Mouse (Mus musculus): ENCODE results near the gene Gm9999. TPM values are rescaled to one million over a fixed set of nuclear protein-coding genes. Genes with fewer than 3 reads are reported as not detected.
"Not testable (repeated sequence)": the region's sequence is repeated elsewhere in the genome, so short reads cannot be mapped to it uniquely, and the experiment has no call there.

Gm9999 gene
- total RNA-seq, 4 experiments from 2014 or later: not detected

DNA sequence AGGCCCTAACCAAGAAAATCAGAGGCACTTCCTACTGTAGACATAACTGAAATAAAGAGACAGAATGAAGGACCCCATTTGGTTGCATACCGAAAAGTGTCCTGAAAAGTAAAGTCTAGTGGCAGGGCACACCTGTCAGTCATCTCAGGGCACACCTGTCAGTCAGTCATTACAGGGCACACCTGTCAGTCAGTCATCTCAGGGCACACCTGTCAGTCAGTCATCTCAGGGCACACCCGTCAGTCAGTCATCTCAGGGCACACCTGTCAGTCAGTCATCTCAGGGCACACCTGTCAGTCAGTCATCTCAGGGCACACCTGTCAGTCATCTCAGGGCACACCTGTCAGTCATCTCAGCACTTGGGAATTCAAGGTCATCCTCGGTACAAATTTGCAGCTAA is 43.5 kb downstream of the Gm9999 start:
- not testable (repeated sequence) for DNase-seq (ENCODE audit: low spot score in 2 of 2)

DNA sequence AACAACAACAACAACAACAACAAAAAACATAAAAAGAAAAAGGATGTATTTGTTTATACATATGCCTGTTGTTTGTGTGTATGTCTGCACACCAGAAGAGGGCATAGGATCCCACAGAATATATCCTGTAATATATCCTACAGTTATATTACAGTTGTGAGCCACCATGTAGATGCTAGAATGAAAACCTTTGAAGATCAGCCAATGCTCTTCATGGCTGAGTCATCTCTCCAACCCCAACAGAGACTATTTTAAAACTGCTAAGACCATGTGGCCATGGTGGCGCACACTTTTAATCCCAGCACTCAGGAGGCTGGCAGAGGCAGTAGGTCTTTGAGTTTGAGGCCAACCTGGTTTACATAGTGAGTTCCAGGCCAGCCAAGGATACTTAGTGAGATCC is 44.1 kb downstream of the Gm9999 start:
- no peak for DNase-seq (ENCODE audit: low spot score in 2 of 2)

DNA sequence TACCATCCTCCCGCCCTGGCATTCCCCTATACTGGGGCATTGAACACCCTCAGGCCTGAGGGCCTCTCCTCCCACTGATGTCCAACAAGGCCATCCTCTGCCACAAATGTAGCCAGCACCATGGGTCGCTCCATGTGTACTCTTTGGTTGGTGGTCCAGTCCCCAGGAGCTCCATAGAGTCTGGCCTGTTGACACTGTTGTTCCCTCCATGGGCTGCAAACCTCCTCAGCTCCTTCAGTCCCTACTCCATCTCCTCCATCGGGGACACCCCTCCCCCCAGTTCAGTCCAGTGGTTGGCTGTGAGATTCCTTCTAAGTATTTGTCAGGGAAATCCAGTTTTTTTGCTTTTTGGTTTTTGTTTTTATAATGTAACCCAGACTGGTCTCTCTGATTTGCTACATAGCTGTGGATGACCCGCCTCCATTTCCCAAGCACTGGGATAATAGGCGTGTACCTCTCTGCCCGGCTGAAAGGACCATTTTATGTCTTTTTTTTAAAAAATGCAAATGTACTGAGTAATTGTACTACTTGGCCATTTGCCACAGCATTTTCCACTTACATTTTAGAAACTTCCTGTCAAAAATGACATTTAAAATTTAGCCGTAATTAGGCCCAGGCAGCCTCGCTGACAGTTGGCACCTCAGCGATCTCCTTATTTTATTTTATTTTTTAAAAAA is 47.3 kb downstream of the Gm9999 start:
- DNase-seq (ENCODE audit: low spot score in 2 of 2): no peak

DNA sequence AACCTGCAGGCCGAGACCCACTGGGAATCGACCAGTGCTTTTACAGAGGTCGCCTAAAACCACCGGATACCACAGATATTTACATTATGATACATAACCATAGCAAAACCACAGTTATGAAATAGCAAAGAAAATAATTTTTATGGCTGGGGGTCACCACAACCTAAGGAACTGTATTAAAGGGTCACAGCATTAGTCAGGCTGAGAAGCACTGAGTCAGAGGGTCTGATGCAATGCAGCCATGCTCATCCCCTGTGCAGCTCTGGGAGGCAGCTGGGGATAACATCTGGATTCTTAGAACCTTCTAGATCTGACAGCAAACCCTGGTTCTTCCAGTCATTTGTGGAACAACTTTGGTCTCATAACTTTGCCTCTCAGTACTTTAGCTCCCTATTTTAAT is 48.0 kb downstream of the Gm9999 start:
- DNase-seq (ENCODE audit: low spot score in 2 of 2): no peak

DNA sequence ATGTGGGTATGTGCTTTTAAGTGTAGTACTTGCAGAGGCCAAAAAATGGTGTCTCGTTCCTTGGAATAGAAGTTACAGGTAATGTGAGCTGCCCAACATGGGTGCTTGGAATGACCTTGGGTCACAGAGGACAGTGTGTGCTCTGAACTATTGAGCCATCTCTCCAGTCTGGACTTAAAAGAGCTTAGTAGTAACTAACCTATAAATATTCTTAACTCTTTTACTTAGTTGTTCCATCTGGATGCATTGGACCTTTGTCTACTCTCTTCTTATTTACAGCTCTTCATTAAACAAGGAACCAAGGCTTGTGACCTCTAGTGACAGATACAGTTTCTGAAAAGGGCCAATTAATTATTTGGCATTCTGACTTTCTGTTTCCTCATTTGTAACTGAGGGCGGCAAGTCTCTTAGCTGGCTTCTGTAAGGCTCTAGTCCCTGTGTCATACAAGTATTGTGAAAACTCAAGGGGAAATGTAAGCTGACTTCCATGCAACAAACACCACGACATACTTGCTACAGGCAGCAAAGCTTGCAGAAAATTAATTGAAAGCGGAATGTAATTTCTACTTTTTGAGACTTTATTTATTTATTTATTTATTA is 51.5 kb downstream of the Gm9999 start:
- no peak for DNase-seq (ENCODE audit: low spot score in 2 of 2)

DNA sequence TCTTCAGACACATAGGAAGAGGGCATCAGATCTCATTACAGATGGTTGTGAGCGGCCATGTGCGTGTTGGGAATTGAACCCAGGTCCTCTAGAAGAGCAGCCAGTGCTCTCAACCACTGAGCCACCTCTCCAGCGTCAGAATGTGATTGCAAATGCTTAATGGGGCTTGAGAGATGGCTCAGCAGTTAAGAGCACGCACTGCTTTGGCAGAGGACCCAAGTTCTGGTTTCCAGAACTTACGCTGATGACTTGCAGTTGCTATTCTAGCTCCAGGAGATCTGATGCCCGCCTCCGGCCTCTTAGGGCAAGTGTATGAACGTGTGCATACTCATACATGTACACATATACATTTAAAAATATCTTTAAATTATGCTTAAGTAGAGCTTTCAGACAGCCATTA is 52.0 kb downstream of the Gm9999 start:
- no peak for DNase-seq (ENCODE audit: low spot score in 2 of 2)

Other genes with a start within 250 kb of the Gm9999 start
- not detected for gene Saa1, start 240.6 kb upstream of the Gm9999 start, total RNA-seq (2022)
- not detected for gene Saa2, start 231.8 kb upstream of the Gm9999 start, total RNA-seq (2022)
- gene Hps5, start 187.5 kb upstream of the Gm9999 start, total RNA-seq (2022): 10 to 100 TPM; 15.9 to 22.1 (median 17.5) TPM
- 10 to 100 TPM; 34.4 to 40.6 (median 36.0) TPM for gene Gtf2h1, start 187.5 kb upstream of the Gm9999 start, total RNA-seq (2022)
- 100 to 1,000 TPM; 286 to 315 (median 301) TPM for gene Ldha, start 142.1 kb upstream of the Gm9999 start, total RNA-seq (2022)
- not detected for gene Ldhc, start 122.4 kb upstream of the Gm9999 start, total RNA-seq (2022)
- gene Tsg101, start 63.6 kb upstream of the Gm9999 start, total RNA-seq (2022): 10 to 100 TPM; 60.2 to 74.6 (median 67.6) TPM
- 10 to 100 TPM; 12.3 to 24.1 (median 17.4) TPM for gene Uevld, start 25.1 kb upstream of the Gm9999 start, total RNA-seq (2022)
- 10 to 100 TPM; 15.1 to 17.6 (median 16.2) TPM for gene Spty2d1, start 24.8 kb downstream of the Gm9999 start, total RNA-seq (2022)
- 10 to 100 TPM; 10.3 to 21.0 (median 15.3) TPM for gene Tmem86a, start 67.0 kb downstream of the Gm9999 start, total RNA-seq (2022)
- 100 to 1,000 TPM; 100 to 116 (median 108) TPM for gene Ptpn5, start 150.1 kb downstream of the Gm9999 start, total RNA-seq (2022)
- gene Mrgpra6, start 221.3 kb downstream of the Gm9999 start, total RNA-seq (2022): not detected

All from layer of hippocampus, adult 8-10 months (tissue).